Mouse (Mus musculus): Measurements from ENCODE around the gene Tceanc2.
A peak's percentile ranks its signal among the peaks of the same experiment; 100 is the strongest.

The Tceanc2 gene

GRCm38 (mm10) chr4:107177506-107177905 lies 1.4 kb downstream of the Tceanc2 start:
- no peak for DNase-seq

- DNase-seq = no peak
These were observed 11.1 kb downstream of the Tceanc2 start for GRCm38 (mm10) chr4:107167798-107168197.

- DNase-seq = no peak
These were observed 12.2 kb downstream of the Tceanc2 start for GRCm38 (mm10) chr4:107166700-107167099.

GRCm38 (mm10) chr4:107163756-107164587 lies 14.9 kb downstream of the Tceanc2 start:
- DNase-seq = peak; percentile 82

- no peak for DNase-seq
These were observed 15.6 kb downstream of the Tceanc2 start for GRCm38 (mm10) chr4:107163341-107163740.

- DNase-seq = no peak
These were observed 18.7 kb downstream of the Tceanc2 start for GRCm38 (mm10) chr4:107160181-107160580.

GRCm38 (mm10) chr4:107159166-107159773 lies 19.6 kb downstream of the Tceanc2 start:
- no peak for DNase-seq

GRCm38 (mm10) chr4:107156983-107157401 lies 21.9 kb downstream of the Tceanc2 start:
- DNase-seq = no peak

GRCm38 (mm10) chr4:107152571-107152970 lies 26.3 kb downstream of the Tceanc2 start:
- DNase-seq = no peak

GRCm38 (mm10) chr4:107150991-107151390 lies 27.9 kb downstream of the Tceanc2 start:
- DNase-seq = no peak

GRCm38 (mm10) chr4:107143511-107143910 lies 35.4 kb downstream of the Tceanc2 start:
- DNase-seq = no peak

- peak; percentile 23 for DNase-seq
These were observed 38.9 kb downstream of the Tceanc2 start for GRCm38 (mm10) chr4:107139836-107140631.

GRCm38 (mm10) chr4:107138948-107139835 lies 39.7 kb downstream of the Tceanc2 start:
- no peak for DNase-seq

- no peak for DNase-seq
These were observed 42.4 kb downstream of the Tceanc2 start for GRCm38 (mm10) chr4:107136531-107136930.

- no peak for DNase-seq
These were observed 43.3 kb downstream of the Tceanc2 start for GRCm38 (mm10) chr4:107135663-107136062.

- DNase-seq = no peak
These were observed 44.0 kb downstream of the Tceanc2 start for GRCm38 (mm10) chr4:107134891-107135290.

- DNase-seq = no peak
These were observed 48.4 kb downstream of the Tceanc2 start for GRCm38 (mm10) chr4:107130534-107130933.

- DNase-seq = no peak
These were observed 49.5 kb downstream of the Tceanc2 start for GRCm38 (mm10) chr4:107129373-107129772.

GRCm38 (mm10) chr4:107127901-107128669 lies 50.8 kb downstream of the Tceanc2 start:
- no peak for DNase-seq

GRCm38 (mm10) chr4:107126891-107127524 lies 51.9 kb downstream of the Tceanc2 start:
- DNase-seq = no peak

- DNase-seq = no peak
These were observed 52.5 kb downstream of the Tceanc2 start for GRCm38 (mm10) chr4:107126389-107126788.
